Mouse (Mus musculus) midbrain, embryonic 14.5 days (tissue): ENCODE results near the gene Tmed6. TPM values are rescaled to one million over a fixed set of nuclear protein-coding genes. Genes with fewer than 3 reads are reported as not detected.

Experiments used
- ATAC-seq: fragments of 200-750 bp; cut with Nextera tagmentation; 2 replicates; pipeline ENCODE4 v1.8.0; 2017; ENCODE audit warnings: moderate number of reproducible peaks, moderate library complexity; ENCODE audit not compliant: low FRiP score, low TSS enrichment
- DNase-seq: peaks from one replicate; pipeline ENCODE4 v3.0.0-alpha.2; 2015
- H3K27ac ChIP-seq: fragments of 300-500 bp; sonication (generic); replicated peaks from 2 replicates; pipeline ENCODE4 v1.5.1; 2014; ENCODE audit warnings: mild to moderate bottlenecking, low read depth, low read length, moderate library complexity
- H3K27me3 ChIP-seq: fragments of 300-500 bp; sonication (generic); 2 replicates; pipeline ENCODE4 v1.6.1; 2014; ENCODE audit warnings: low read length, control low read depth, mixed read lengths; ENCODE audit not compliant: control insufficient read depth, insufficient read depth
- H3K36me3 ChIP-seq: fragments of 300-500 bp; sonication (generic); 2 replicates; pipeline ENCODE4 v1.6.1; 2014; ENCODE audit warnings: low read length, control low read depth; ENCODE audit not compliant: control insufficient read depth, insufficient read depth
- H3K4me1 ChIP-seq: fragments of 300-500 bp; sonication (generic); 2 replicates; pipeline ENCODE4 v1.6.1; 2014; ENCODE audit warnings: mild to moderate bottlenecking, antibody characterized with exemption, low read length, control low read depth; ENCODE audit not compliant: control insufficient read depth, insufficient read depth
- H3K4me2 ChIP-seq: fragments of 300-500 bp; sonication (generic); 2 replicates; pipeline ENCODE4 v1.6.1; 2014; ENCODE audit warnings: mild to moderate bottlenecking, low read length, moderate library complexity
- H3K4me3 ChIP-seq: fragments of 300-500 bp; sonication (generic); replicated peaks from 2 replicates; pipeline ENCODE4 v1.5.1; 2014; ENCODE audit warnings: low read depth, low read length
- H3K9ac ChIP-seq: fragments of 300-500 bp; sonication (generic); replicated peaks from 2 replicates; pipeline ENCODE4 v1.6.1; 2014; ENCODE audit warnings: mild to moderate bottlenecking, low read length, moderate library complexity
- H3K9me3 ChIP-seq: fragments of 300-500 bp; sonication (generic); 2 replicates; pipeline ENCODE4 v1.6.1; 2016; ENCODE audit warnings: low read length, control low read depth, mixed read lengths; ENCODE audit not compliant: control insufficient read depth
- WGBS: fragments of 180-500 bp; shearing (Covaris S2); extraction: QIAGEN DNeasy Blood & Tissue Kit; methylation state at CpG from one replicate; pipeline ENCODE4 v1.1.7; 2014; 5-methylcytosine and 5-hydroxymethylcytosine counted together
- polyA plus RNA-seq: library from polyadenylated mRNA; unstranded; fragments of >200 nt; fragmentation: Nextera tagmentation; extraction: Ambion mirVana; gene quantifications from 2 replicates; pipeline ENCODE4 v1.2.1, GENCODE M21; 2014

Gene Tmed6
- polyA plus RNA-seq, 1 experiment from 2014 or later = not detected

GRCm38 (mm10) chr8:107086018-107086417 is 20.6 kb upstream of the Tmed6 start:
- over 99% methylated on average over 5 of the region's 5 CpGs for WGBS
- no peaks in the 10 kb centered on the region for H3K27me3 ChIP-seq
- H3K4me1 ChIP-seq = no peaks in the 10 kb centered on the region
- H3K36me3 ChIP-seq = peaks cover 54% of the 10 kb centered on the region
- no peak for DNase-seq
- ATAC-seq = no peak
- H3K9ac ChIP-seq = no peak overlapping the region
- no peak overlapping the region for H3K4me2 ChIP-seq
- no peak overlapping the region for H3K27ac ChIP-seq
- H3K9me3 ChIP-seq = no peaks in the 10 kb centered on the region
- H3K4me3 ChIP-seq = no peak overlapping the region

GRCm38 (mm10) chr8:107085358-107085757 is 19.9 kb upstream of the Tmed6 start:
- 98% methylated on average over 17 of the region's 17 CpGs for WGBS
- Histone ChIP-seq H3K4me3 (no peak overlapping the region), H3K4me2 (no peak overlapping the region), H3K9ac (no peak overlapping the region), H3K27me3 (no peaks in the 10 kb centered on the region), H3K9me3 (no peaks in the 10 kb centered on the region), H3K36me3 (peaks cover 55% of the 10 kb centered on the region), H3K27ac (no peak overlapping the region), H3K4me1 (no peaks in the 10 kb centered on the region)
- ATAC-seq = no peak
- peak; percentile 7 for DNase-seq

- Histone ChIP-seq H3K27ac (no peak overlapping the region), H3K27me3 (no peaks in the 10 kb centered on the region), H3K4me2 (no peak overlapping the region), H3K9me3 (no peaks in the 10 kb centered on the region), H3K4me3 (no peak overlapping the region), H3K9ac (no peak overlapping the region), H3K4me1 (no peaks in the 10 kb centered on the region), H3K36me3 (peaks cover 92% of the 10 kb centered on the region)
- no peak for ATAC-seq
- DNase-seq = no peak
- WGBS = 92% methylated on average over 7 of the region's 7 CpGs
Measured at GRCm38 (mm10) chr8:107076239-107076888, 10.9 kb upstream of the Tmed6 start.

- no peaks in the 10 kb centered on the region for H3K27me3 ChIP-seq
- no peak overlapping the region for H3K9ac ChIP-seq
- H3K4me2 ChIP-seq = no peak overlapping the region
- no peaks in the 10 kb centered on the region for H3K9me3 ChIP-seq
- H3K27ac ChIP-seq = no peak overlapping the region
- no peaks in the 10 kb centered on the region for H3K4me1 ChIP-seq
- WGBS = 95% methylated on average over 1 of the region's 1 CpGs
- H3K36me3 ChIP-seq = peaks cover 90% of the 10 kb centered on the region
- ATAC-seq (no peak), DNase-seq (no peak)
- no peak overlapping the region for H3K4me3 ChIP-seq
Measured at GRCm38 (mm10) chr8:107074128-107074527, 8.7 kb upstream of the Tmed6 start.

GRCm38 (mm10) chr8:107073706-107074105 is 8.3 kb upstream of the Tmed6 start:
- Histone ChIP-seq H3K9me3 (no peaks in the 10 kb centered on the region), H3K9ac (no peak overlapping the region), H3K4me1 (no peaks in the 10 kb centered on the region), H3K4me3 (no peak overlapping the region), H3K27me3 (no peaks in the 10 kb centered on the region), H3K36me3 (peaks cover 89% of the 10 kb centered on the region), H3K4me2 (no peak overlapping the region), H3K27ac (no peak overlapping the region)
- no peak for ATAC-seq
- 91% methylated on average over 4 of the region's 4 CpGs for WGBS
- DNase-seq = no peak

GRCm38 (mm10) chr8:107062613-107063012 is 2.8 kb downstream of the Tmed6 start:
- Histone ChIP-seq H3K4me1 (no peaks in the 10 kb centered on the region), H3K4me3 (no peak overlapping the region), H3K4me2 (no peak overlapping the region), H3K9ac (no peak overlapping the region), H3K27ac (no peak overlapping the region), H3K36me3 (peaks cover 18% of the 10 kb centered on the region), H3K9me3 (no peaks in the 10 kb centered on the region), H3K27me3 (no peaks in the 10 kb centered on the region)
- 93% methylated on average over 1 of the region's 1 CpGs for WGBS
- no peak for ATAC-seq
- DNase-seq = no peak

- no peaks in the 10 kb centered on the region for H3K27me3 ChIP-seq
- H3K4me2 ChIP-seq = peak overlapping the region; percentile 95
- 0 out of 2 replicates have a peak, but pooled peaks cover 4% of the 10 kb centered on the region for H3K4me1 ChIP-seq
- peak; percentile 66; the same call in 1 of the 2 replicates for ATAC-seq
- peak overlapping the region; percentile 99 for H3K4me3 ChIP-seq
- H3K36me3 ChIP-seq = peaks cover 40% of the 10 kb centered on the region
- peak overlapping the region; percentile 37; the same call in 1 of the 2 replicates for H3K27ac ChIP-seq
- no peak for DNase-seq
- WGBS = under 1% methylated on average over 33 of the region's 33 CpGs
- H3K9me3 ChIP-seq = no peaks in the 10 kb centered on the region
- peak overlapping the region; percentile 68 for H3K9ac ChIP-seq
Measured at GRCm38 (mm10) chr8:107056973-107057369, 8.5 kb downstream of the Tmed6 start.

- DNase-seq (peak; percentile 98), ATAC-seq (peak; percentile 93)
- no peaks in the 10 kb centered on the region for H3K9me3 ChIP-seq
- WGBS = under 1% methylated on average over 88 of the region's 88 CpGs
- no peaks in the 10 kb centered on the region for H3K27me3 ChIP-seq
- peak within 1 kb of the TSS; percentile 80 for H3K9ac ChIP-seq
- H3K4me1 ChIP-seq = 0 out of 2 replicates have a peak, but pooled peaks cover 4% of the 10 kb centered on the region
- H3K4me3 ChIP-seq = peak within 1 kb of the TSS; percentile 99
- peak within 1 kb of the TSS; percentile 95 for H3K4me2 ChIP-seq
- H3K36me3 ChIP-seq = peaks cover 46% of the 10 kb centered on the region
- peak within 1 kb of the TSS; percentile 80 for H3K27ac ChIP-seq
Measured at GRCm38 (mm10) chr8:107056076-107056972, 9.1 kb downstream of the Tmed6 start, which contains the start of the genes Cog8 and Nip7. TSS of gene Cog8 (minus strand) at chr8:107056689. TSS of gene Nip7 (plus strand) at chr8:107056877.
